Mouse (Mus musculus): Measurements from ENCODE around the gene Abhd2.
"Not testable (repeated sequence)": the region's sequence is repeated elsewhere in the genome, so short reads cannot be mapped to it uniquely, and the experiment has no call there.

Gene Abhd2

DNA sequence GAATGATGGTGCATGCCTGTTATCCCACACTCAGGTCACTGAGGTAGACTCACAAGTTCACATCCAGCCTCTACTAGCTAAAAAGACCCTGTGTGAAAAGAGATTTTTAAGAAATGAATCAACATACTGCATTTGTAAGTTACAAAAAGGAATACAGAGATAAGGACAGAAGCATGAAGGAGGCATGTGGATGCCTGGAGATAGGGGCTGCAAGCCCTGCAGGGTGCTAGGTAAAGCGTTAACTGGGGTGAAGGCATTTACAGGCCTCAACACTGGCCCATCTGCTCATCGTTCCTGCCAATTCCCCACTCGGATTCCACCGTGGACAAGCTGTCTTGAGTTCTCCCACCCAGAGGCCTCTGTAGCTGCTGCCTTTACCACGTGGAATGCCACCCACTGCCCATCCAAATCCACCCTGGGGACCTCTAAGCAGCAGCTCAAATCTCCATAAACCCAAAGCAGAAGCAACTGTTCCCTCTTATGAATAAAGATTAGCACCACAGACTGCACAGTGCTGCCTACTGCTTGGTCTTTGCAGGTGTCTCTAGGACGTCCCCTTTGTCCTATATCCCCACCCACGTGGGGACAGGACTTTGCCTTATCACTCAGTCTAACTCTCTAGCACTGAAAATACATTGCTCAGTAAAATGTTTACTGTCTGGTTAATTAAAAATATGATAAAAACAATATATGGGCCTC lies 5.2 kb upstream of the Abhd2 start:
- no peak for DNase-seq

DNA sequence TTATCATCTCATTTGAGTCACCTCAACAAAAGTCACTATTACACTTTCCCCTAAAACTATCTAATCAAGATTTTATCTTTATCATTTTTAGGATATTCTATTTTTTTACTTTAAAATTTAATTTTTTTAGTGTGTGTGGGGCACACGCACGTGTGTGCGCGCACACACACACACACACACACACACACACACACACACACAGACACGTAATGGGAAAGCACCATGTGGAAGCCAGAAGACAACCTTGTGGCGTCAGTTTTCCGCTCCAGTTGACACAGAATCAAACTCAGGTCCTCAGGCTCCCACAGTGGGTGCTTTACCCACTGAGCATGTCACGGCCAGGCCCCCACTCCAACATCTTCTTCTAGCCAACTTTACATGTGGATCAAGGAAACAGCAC lies 4.1 kb upstream of the Abhd2 start:
- no peak for DNase-seq

DNA sequence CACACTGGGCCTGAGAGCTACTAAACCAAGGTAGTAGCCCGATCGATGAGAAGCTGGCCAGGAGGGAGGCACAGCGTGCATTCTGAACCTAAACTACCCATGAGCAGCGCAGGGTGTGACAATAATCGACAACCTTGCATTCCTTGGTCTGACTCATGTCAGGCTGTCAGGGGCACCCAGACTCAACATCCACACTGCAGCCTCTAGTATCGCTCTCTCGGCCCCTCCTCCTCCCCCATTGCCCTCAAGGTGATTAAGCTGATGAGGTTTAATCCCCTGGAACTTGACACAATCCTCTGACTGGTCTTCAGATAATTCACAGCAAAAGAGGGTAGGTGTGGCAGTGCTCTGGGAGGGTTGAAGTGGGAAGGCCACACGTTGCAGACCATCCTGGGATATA lies 3.6 kb upstream of the Abhd2 start:
- no peak for DNase-seq

DNA sequence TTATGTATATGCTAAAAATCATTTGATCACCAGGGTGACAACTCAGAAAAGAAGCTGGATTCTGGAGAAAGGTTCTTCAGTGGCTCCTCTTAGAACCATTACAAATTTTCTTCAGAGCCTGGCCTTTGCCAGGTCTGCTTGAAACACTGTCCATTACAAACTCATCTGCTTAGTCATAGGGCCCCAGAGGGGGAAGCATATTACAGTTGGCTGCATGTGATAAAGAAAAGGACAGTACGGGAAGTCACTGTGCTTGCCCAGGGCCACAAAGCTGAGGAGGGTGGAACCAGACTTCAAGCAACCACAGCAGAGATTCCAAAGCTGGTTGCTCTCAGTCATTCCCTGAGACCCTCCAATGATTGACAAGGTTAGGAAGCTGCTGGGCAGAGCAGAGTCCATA lies 3.1 kb upstream of the Abhd2 start:
- DNase-seq, result no peak

DNA sequence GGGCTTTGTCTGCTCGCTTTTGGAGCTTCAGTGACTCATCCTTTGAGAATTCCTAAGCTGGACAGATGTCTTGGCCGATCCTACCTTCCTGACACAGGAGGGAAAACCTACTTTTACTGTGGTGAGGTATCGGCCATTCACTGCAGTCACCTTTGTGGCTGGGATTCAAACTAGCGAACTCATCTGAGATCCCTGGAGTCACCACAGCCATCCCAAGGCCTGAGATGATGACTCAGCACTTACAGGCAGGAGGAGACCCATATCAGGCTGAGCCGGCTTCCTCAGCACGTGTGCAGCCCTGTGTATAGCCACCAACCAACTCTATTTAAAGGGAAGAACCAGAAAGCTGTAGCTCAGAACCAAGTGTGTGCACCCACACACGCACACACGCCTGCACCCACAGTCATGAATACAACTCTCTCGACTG lies 2.0 kb upstream of the Abhd2 start:
- no peak for DNase-seq

DNA sequence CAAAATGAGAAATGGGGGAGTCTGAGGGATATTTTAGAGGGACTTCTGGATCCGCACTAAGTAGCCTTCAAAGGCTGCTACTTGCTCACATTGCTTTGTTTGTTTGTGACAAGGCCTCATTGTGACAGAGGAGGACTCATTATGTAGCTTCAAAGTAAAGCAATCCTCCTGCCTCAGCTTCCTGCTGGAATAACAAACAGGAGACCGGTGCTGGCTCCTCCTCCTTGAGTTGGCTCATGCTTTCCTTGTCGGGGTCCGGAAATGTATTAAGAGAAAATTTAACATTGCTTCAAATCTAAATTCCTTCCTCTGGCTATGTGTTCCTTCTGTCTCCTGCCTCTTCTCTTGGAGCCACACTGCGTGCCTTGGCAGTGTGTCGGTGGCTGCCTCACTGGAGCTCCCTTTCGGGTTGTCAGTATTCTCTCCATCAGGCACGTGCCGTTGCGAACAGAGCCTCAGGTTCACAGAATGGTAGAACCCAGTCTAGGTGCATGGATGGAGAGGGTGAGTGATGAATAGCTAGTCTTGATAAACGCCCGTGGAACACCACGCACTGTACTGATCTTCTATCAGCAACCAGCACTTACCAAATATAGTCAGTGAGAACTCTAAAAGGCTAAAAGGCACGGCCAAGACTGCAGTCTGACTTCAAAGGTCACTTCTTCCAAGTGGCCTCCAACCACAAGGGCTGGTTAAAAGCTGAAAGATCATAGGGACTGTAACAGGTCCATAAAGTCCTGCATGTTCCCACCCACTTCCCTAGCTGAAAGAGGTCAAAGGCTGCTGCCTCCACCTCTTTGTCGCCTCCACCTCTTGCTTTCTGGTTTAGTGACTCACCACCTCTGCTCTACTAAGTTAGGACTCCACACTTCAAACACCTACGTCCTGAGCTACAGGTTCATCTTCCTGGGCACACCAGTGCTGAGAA lies 874 bp upstream of the Abhd2 start:
- no peak for DNase-seq

DNA sequence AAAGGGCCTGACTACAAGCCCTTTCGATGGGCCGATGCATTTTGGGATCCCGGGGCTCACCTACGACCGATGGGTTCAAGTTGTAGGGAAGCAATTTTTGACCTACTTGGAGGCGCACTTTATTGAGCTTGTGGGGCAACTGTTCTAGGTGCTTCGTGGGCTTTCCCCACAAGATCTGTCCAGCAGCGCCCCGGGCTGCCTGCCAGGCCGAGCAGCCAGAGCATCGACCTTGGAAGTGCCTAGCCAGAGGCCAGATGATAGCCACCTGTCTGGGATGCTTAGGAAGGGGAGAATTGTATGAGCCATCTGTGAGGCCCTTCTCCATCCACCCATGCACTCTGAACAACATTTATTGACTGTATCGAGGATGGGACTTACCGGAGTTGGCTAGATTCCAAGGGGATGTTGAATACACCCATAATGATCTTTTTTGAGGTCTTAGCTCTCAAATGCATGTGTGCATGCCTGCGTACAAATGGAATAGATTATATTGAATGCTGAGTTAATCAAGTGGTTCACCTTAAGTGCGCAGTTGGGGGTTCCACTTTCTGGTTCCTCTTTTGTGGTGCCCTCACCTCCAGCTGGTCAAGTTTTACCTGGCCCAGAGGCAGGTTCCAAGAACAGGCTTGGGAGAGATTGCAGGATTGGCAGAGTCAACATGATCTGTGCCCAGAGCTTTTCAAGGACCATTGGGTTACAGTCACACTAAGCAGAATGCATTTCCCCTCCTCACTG lies 906 bp downstream of the Abhd2 start:
- no peak for DNase-seq

DNA sequence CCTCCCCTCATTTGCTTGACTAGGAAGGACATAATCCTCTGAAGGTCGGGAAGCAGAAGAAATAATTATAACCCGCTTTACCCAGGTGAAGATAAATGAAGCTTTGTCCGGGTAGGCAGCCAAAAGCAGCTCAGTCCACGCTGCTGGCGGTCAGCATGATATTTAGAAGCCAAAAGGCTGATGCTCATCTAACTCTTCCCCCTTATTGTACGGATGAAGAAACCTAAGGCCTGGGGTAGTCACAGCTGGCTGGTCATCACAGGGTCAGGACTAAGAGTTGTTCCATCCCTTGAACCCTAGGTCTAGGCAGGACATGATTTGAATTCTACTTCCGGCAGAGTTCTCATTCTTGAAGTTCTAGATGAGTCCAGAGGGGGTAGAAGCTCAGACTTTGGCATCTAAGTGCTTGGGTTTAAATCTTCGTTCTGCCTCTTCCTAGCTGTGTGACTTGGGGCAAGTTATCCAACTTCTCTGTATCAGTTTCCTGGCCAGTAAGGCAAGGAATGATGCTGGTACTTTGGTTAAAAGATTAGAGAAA lies 1.5 kb downstream of the Abhd2 start:
- DNase-seq, result no peak

DNA sequence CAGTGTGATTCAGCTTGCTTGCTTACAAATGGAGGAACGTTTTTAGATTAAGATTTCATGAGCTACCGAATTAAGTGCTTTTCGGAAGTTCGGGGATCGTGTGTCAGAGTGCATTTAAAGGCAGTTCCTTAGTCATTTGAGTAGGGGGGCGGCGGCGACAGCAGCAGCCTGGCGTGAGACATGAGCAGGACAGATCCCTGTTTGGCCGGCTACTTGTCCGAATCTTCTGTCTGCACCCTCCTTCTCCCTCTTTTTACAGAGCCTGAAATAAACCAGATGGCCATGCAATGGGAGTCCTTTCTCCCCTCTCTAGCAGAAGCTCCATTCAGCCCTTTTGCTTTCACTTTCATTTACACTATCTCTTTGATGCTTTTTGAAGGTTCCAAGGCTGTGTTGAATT lies 2.3 kb downstream of the Abhd2 start:
- DNase-seq, result no peak

DNA sequence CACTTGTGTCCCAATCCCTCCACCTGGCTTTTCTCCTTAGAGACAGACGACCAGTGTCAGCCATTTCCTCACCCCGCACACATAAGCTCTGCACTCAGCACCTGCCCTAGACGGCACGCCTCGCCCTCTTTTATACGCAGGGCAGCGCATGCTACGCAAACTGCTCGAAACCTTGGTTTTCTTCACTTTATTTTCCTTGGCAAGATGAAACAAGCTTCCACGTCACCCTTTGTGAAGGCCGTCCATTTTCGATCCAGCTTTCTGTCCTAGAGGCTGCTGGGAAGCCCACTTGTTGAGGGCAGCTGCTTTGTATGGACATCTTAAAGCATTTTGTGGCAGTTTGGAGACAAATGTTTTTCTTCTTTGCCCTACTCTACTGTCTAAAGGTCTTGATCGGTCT lies 5.4 kb downstream of the Abhd2 start:
- DNase-seq, result no peak

DNA sequence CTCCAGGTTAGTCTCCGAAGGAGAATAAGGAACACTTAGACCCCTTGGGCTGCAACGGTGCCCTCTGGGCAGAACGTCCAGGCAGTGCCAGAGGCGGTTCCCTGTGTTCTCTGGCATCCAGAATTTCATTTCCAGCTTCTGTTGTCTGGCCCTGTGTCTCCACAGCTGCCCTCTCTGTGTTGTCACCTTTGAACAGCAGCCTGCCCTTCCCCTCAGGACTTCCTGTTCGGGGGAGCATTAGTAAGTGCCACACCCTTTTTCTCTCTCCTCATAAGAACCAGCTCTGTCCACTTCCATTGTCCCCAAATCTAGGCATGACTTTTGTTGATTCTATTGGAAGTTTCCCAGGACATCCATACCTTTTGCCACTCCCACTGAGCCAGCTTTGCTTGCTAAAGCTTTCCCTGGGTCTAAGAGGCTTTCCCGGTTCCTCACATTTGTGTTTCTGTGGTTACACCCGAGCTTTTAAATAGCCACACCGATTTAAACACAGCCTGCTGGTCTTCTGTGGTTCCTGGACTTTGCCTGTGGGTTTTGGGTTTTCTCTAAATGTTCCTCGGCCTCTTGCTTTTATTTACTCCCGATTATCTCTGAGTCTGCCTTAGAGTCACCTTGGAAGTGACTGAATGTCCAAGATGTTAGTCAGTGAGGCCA lies 6.5 kb downstream of the Abhd2 start:
- peak; percentile 51 for DNase-seq

DNA sequence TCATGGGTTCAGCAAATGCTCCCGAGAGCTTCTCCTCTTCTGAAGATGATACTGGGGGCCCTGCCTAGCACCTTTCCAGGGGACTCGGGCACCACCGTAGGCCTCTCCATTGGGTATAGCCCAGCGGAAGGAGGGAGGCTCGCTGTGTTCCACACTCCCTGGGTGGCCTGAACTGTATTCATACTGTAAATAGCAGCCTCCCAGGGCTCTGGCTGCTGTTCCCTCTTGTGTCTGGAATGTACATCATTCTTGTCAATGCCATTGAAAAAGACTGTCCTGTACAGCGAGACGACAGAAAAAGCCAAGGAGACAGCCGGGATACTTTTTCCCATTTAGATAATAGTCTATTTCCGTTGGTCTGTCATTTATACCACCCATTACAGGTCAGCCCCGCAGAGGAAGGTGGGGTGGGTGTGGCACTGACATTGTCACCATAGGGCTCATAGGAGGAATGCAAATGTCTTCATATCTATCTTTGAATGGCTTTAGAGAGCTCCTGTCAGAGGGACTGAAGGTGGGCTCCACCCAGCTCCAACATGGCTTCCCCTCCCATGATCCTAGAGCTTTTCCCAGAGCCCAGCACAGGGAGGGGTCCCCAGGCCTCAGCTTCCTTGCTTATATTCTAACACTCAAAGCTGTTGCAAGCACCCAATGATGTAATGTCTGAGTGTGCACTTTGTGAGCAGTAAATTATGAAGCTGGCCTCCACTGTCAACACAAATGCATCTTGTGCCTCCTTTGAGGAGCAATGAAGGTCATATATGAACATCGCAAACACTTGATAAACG lies 10.1 kb downstream of the Abhd2 start:
- DNase-seq, result no peak

DNA sequence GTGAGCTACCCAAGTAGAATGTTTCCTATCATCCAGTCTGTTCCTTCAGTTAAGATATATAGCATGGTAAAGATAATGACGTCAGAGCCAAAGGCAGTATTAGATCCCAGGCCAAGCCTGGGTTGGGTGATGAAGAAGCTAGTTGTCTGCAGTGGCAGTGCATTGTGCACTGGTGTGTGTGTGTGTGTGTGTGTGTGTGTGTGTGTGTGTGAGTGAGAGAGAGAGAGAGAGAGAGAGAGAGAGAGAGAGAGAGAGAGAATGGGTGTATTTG lies 10.6 kb downstream of the Abhd2 start:
- not testable (repeated sequence) for DNase-seq

DNA sequence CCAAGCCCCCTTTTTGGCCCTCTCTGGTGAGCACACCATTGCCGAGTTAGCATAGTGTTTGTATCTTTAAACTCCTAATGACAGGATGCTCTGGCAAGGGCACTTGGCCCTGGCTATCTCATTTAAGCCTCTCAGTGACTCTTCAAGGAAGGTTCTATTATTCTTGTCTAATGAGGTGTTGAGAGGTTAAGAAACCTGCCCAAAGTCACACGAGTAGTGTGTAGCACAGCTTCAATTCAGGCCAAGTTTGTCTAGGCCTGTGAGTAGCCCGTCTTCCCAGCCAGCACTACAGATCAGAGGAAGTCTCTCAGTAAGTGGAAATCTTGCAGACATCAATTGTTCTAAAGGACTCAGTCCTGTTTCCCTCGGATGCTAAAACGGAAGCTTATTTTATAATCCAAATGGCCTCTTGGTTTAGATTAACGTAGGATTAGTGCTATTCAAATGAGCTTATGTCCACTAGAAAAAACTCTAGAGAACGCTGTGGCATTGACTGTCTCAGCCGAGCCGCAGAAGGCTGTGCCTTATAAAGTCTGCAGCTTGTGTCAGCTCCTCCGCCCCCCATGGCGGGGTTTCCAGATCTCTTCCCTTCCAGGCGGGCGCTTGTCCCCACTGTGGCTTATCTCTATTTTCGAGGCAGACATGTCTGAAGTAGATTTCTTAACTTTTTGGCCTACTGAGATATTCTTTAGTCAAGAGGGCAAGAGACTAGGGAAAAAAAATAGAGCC lies 11.3 kb downstream of the Abhd2 start:
- no peak for DNase-seq

DNA sequence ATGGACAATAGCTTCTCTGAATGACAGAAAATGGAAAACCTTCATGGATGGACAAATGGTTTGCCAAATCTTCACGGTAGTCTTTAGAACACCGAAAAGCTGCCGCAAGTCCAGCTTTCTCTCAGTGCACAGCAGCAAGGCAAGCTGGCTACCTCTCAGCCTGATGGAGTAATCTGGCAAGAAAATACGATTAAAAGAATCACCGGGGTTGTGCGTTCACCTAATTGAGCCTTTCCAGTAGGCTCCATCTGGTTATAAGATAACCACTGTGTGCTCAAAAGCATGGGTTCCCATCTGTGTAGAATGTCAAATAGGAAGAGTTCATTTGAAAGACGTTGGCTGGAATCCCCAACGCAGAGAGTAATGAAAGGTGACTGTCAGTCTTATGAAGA lies 11.9 kb downstream of the Abhd2 start:
- DNase-seq, result no peak

DNA sequence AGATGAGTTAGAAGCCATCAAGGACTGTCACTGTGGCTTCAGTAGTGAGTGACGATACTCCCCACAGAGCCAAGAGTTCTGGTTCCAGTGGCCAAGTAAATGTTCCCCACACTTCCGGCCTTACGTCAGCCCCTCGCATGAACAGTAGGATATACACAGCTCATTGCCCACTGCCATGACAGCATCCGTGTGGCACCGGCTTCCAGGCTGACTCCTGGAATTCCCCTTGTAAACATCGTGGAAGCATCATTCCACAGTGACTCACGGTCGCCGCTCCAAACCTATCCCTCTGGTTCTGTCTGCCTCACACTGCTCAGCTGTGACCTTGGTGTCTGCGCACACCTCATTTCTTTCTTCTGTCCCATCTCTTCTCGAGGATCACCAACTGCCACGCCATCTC lies 12.4 kb downstream of the Abhd2 start:
- peak; percentile 66 for DNase-seq

DNA sequence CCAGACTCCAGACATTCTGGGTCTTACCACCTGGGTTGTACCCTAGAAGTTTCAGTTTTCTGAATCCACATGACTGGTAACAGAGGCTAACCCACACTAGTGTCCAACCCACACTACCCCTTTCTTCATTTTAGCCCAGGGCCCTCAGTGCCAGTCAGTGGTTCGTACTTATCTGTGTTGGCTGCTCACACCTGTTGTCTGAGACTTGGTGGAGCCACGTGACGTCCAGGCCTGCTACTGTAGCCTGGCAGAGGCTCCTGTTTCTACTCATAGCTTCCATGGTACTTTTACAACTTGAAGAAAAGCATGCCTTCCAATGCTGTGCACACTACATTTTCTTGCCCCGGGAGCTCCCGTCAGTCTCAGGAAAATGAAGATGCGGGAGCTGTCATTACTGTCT lies 14.2 kb downstream of the Abhd2 start:
- no peak for DNase-seq

DNA sequence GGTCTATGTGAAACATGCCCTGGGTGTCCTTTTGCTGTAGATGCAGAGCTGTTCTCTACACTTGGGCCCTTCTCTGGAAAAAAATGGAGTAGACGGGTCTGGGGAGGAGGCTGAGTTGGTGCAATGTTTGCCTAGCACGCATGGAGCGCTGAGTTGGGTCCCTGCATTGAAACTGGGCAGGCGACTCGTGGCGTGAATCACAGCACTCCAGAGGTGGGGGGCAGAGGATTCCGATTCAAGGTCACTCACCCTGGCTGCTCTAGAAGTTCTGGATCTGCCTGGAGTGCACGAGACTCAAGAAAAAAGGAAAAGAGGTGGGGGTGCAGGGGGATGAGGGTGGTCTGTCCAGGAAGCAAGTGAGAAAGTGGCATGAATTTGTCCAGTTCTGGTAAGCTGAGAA lies 14.9 kb downstream of the Abhd2 start:
- DNase-seq, result no peak

DNA sequence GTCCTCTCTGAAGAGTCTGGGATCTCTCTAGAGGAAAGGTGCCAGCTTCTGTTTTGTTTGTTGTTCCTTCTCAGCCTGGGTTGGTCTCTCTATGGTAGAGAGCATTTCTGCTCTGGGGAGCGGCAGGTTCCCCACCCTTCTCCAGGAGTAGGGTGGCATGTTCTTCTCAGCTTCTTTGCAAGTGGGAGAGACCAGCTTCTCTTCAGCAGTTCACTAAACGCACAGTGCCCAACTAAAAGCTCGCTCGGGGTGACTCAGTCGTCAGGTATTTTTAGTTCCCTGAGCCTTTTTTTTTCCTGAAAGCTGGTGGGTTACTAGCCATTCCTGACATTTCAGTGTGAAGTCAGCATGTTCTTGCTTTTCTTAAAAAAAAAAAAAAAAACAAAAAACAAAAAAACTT lies 15.4 kb downstream of the Abhd2 start:
- no peak for DNase-seq

DNA sequence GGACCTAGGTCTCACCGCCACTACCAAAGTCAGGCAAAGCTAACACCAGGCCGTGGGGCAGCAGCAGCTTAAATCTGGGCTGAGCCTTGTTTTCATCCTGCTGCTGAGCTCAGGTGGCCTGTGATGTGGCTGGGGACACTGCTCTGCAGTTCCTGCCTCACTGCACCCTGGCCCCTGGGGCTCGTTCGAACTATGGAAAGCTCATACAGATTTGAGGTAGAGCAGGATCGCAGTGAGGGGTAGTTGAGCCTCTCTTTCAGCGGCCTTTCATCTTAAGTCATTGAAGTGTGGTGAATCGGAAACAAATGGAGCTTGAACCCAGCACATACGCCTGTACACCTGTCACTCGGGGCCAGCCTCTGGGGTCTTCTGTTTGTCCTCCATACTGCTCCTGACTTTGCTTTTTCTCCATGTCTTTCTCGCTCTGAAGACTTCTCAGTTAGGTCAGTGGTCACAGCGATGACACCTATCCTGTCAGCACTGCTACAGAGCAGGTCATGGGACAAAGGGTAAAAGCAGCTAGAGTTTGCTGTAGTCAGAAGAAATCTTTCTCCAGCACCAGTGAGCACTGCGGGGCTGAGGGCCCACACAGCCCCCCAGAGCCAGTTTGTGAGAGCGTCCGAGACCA lies 20.7 kb downstream of the Abhd2 start:
- no peak for DNase-seq

DNA sequence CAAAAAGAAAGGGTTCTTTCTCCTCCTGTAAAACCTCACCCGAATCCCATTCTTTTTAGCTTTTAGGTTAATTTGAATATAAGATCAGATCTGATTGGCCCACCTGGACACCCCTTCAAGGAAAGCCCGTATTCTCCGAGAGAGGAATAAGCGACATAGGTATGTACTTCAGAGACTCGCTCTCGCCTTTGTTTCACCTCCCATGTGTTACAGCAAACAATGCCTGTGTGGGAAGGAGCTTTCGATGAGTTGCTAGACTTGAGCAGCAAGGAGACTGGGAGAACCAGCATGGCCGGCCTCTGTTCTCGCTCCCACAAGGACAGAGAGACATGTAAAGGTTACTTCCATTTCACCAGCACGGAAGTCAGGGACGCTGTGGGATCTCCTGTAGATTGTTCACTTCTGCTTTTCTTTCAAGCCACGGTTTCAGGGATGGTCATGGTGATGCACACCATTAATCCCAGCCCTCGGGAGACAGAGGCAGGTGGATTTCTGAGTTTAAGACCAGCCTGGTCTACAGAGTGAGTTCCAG lies 21.5 kb downstream of the Abhd2 start:
- no peak for DNase-seq
